ENCODE assay signal across 9 mouse cellular contexts in genomic region chr10:121473723-121474215, GRCm38 (mm10). TPM values are rescaled to one million over a fixed set of nuclear protein-coding genes. Genes with fewer than 3 reads are reported as not detected.
A peak's percentile ranks its signal among the peaks of the same experiment; 100 is the strongest.
DNase-seq lines count a peak whose midpoint lies in the region; ATAC-seq and TF ChIP-seq lines count a peak whose summit lies in the region.
"Had no signal": no experiment of that assay in that cellular context is flagged by ENCODE, and none has a peak within 500 bp of the region (broad histone marks: within the 10 kb centered on the region; RNA-seq: fewer than 3 reads in every experiment).

No protein-coding gene starts in this region.

- peak overlapping the region; percentile 81 for H3K4me3 ChIP-seq in heart, embryonic 11.5 days (ENCODE audit: low read depth, low read length)
- H3K4me3 ChIP-seq in bone marrow macrophage, adult 2 months (ENCODE audit: insufficient read depth, low read length), result peak overlapping the region; percentile 100
- H3K4me3 ChIP-seq in intestine, postnatal 0 days (ENCODE audit: low read depth, low read length), result peak overlapping the region; percentile 69
- no peak overlapping the region for H3K4me3 ChIP-seq in midbrain, embryonic 13.5 days (replicated peaks)

- DNase-seq in heart, postnatal 4 days, result no peak
- no peak for DNase-seq in adrenal gland, postnatal 25 days
- no peak for DNase-seq in cerebellum, postnatal 4 days (ENCODE audit: low spot score in 2 of 2)
- no peak for DNase-seq in left cerebral cortex, postnatal 10 days (ENCODE audit: extremely low spot score in 1 of 2, low spot score in 2 of 2)

- peaks cover 52% of the 10 kb centered on the region for H3K4me1 ChIP-seq in heart, embryonic 11.5 days (ENCODE audit: control insufficient read depth, insufficient read depth, low read length)
- H3K4me1 ChIP-seq in bone marrow macrophage, adult 2 months (ENCODE audit: control insufficient read depth, insufficient read depth, low read length), result peaks cover 38% of the 10 kb centered on the region
- peaks cover 14% of the 10 kb centered on the region for H3K4me1 ChIP-seq in intestine, postnatal 0 days (replicated peaks; ENCODE audit: control insufficient read depth, insufficient read depth, low read length)
- peaks cover 29% of the 10 kb centered on the region for H3K4me1 ChIP-seq in midbrain, embryonic 13.5 days (replicated peaks)

- TF ChIP-seq POLR2A in bone marrow macrophage, adult 2 months (IDR thresholded peaks at IDR 0.05; ENCODE audit: borderline replicate concordance, low read depth, low read length), result no peak

- peak overlapping the region; percentile 69 for H3K4me2 ChIP-seq in heart, embryonic 11.5 days
- H3K4me2 ChIP-seq in intestine, postnatal 0 days (replicated peaks; ENCODE audit: low read depth), result peak overlapping the region; percentile 69
- H3K4me2 ChIP-seq in midbrain, embryonic 13.5 days (replicated peaks), result 0 out of 2 replicates have a peak overlapping the region, but pooled peaks have one; percentile 79

- no peak for TF ChIP-seq CTCF in bone marrow macrophage, adult 2 months (IDR thresholded peaks at IDR 0.05; ENCODE audit: low read depth, low read length)
- no peak for TF ChIP-seq CTCF in intestine, postnatal 0 days (IDR thresholded peaks at IDR 0.05; ENCODE audit: low read depth)

- no peak for ATAC-seq in heart, embryonic 11.5 days (replicated peaks; ENCODE audit: insufficient number of reproducible peaks, low FRiP score, low TSS enrichment)
- peak; percentile 15; the same call in 1 of the 2 replicates for ATAC-seq in intestine, postnatal 0 days
- no peak for ATAC-seq in midbrain, embryonic 13.5 days
- ATAC-seq: Patski had no signal

- H3K27me3 ChIP-seq in heart, embryonic 11.5 days (ENCODE audit: control insufficient read depth, insufficient read depth, low read length), result no peaks in the 10 kb centered on the region
- no peaks in the 10 kb centered on the region for H3K27me3 ChIP-seq in intestine, postnatal 0 days (replicated peaks; ENCODE audit: control insufficient read depth, insufficient read depth, low read length)
- H3K27me3 ChIP-seq in midbrain, embryonic 13.5 days, result peaks cover 27% of the 10 kb centered on the region
- H3K27me3 ChIP-seq: Patski had no signal

- WGBS in heart, embryonic 11.5 days (ENCODE audit: insufficient replicate concordance), result 28% methylated on average over 12 of the region's 12 CpGs
- WGBS in intestine, postnatal 0 days, result 11% methylated on average over 12 of the region's 12 CpGs
- 72% methylated on average over 12 of the region's 12 CpGs for WGBS in midbrain, embryonic 13.5 days

- H3K36me3 ChIP-seq in heart, embryonic 11.5 days (ENCODE audit: control insufficient read depth, insufficient read depth, low read length), result no peaks in the 10 kb centered on the region
- no peaks in the 10 kb centered on the region for H3K36me3 ChIP-seq in intestine, postnatal 0 days (ENCODE audit: control insufficient read depth, insufficient read depth)
- H3K36me3 ChIP-seq in midbrain, embryonic 13.5 days, result no peaks in the 10 kb centered on the region

- H3K9me3 ChIP-seq in heart, embryonic 11.5 days (replicated peaks; ENCODE audit: control insufficient read depth, low read length), result no peaks in the 10 kb centered on the region
- no peaks in the 10 kb centered on the region for H3K9me3 ChIP-seq in intestine, postnatal 0 days (ENCODE audit: control insufficient read depth)
- H3K9me3 ChIP-seq in midbrain, embryonic 13.5 days, result no peaks in the 10 kb centered on the region

- peak overlapping the region; percentile 85; the same call in 1 of the 2 replicates for H3K27ac ChIP-seq in heart, embryonic 11.5 days (ENCODE audit: low read depth, low read length)
- peak overlapping the region; percentile 92 for H3K27ac ChIP-seq in bone marrow macrophage, adult 2 months (ENCODE audit: insufficient read depth, low read depth, low read length)
- peak overlapping the region; percentile 77 for H3K27ac ChIP-seq in intestine, postnatal 0 days (ENCODE audit: low read depth, low read length)
- H3K27ac ChIP-seq in midbrain, embryonic 13.5 days, result no peak overlapping the region

- intact Hi-C loops in left cerebral cortex, postnatal 10 days (cut with DNase I), result loop anchor here (5.0 kb wide), 1 partner anchor 46 kb away; no protein-coding TSS in a partner anchor

- peak overlapping the region; percentile 96 for H3K9ac ChIP-seq in heart, embryonic 11.5 days (ENCODE audit: low read depth, low read length)
- 0 out of 2 replicates have a peak overlapping the region, but pooled peaks have one; percentile 26 for H3K9ac ChIP-seq in intestine, postnatal 0 days (ENCODE audit: low read depth, low read length)
- H3K9ac ChIP-seq in midbrain, embryonic 13.5 days (replicated peaks), result no peak overlapping the region

RNA-seq across cellular contexts. Expression of gene Rassf3, which starts 2.4 kb away (rescaled TPM):
- 18.3 and 23.9 TPM in 2 replicates for polyA plus RNA-seq in heart, embryonic 11.5 days (2014; fragmentation: Nextera tagmentation; extraction: Ambion mirVana)
- 10 to 100 TPM; 82.2 to 85.0 TPM for total RNA-seq in heart, postnatal 4 days (2021)
- polyA plus RNA-seq in bone marrow macrophage, adult 2 months (2012; ENCODE audit: insufficient read depth, insufficient read length, missing spikeins), result 59.8 and 65.1 TPM in 2 replicates
- 16.7 and 18.1 TPM in 2 replicates for polyA plus RNA-seq in intestine, postnatal 0 days (2015; fragmentation: Nextera tagmentation; extraction: Ambion mirVana)
- polyA plus RNA-seq in midbrain, embryonic 13.5 days (2015; fragmentation: Nextera tagmentation; extraction: Ambion mirVana), result 3.7 and 4.6 TPM in 2 replicates
- 33.3 and 36.8 TPM in 2 replicates for total RNA-seq in adrenal gland, postnatal 25 days (2021)
- total RNA-seq in left cerebral cortex, postnatal 10 days (2021), result 10 to 100 TPM; 24.5 to 31.1 TPM
